Mouse (Mus musculus) adrenal gland, postnatal 4 days (tissue): ENCODE measurements around the gene Slc45a3. TPM values are rescaled to one million over a fixed set of nuclear protein-coding genes. Genes with fewer than 3 reads are reported as not detected.

Source experiments
- DNase-seq, 2 experiments: peaks; one replicate each; pipeline ENCODE4 v3.0.0; 2021 to 2022; ENCODE audit warnings: low spot score in 2 of 2, mixed read lengths in 2 of 2
- long read RNA-seq, 2 experiments: library from polyadenylated mRNA; stranded (forward); transcript quantifications; one replicate each; pipeline ENCODE4 v2.0.0; 2021
- total RNA-seq, 2 experiments: library from RNA; stranded (reverse); gene quantifications; 2 replicates each; pipeline ENCODE4 v1.2.3; 2021

Slc45a3 gene
- 10 to 100 TPM; 11.6 to 15.1 TPM for total RNA-seq
- long read RNA-seq, experiment 1, transcript Slc45a3-202 (5 exons, 3,212 nt) = major isoform, 8 of 17 reads
- long read RNA-seq, experiment 1, partial matches to known transcripts = 0 of 17 reads
- long read RNA-seq, experiment 1, other reads (novel, unspliced or antisense) = 7 of 17 reads
- long read RNA-seq, experiment 2, transcript Slc45a3-202 (5 exons, 3,212 nt) = major isoform, 12 of 22 reads
- long read RNA-seq, experiment 2, partial matches to known transcripts = 5 of 22 reads
- long read RNA-seq, experiment 2, other reads (novel, unspliced or antisense) = 5 of 22 reads

GRCm38 (mm10) chr1:131962606-131963084 lies at the start of gene Slc45a3:
Slc45a3 (plus strand) TSS chr1:131962967.
- peak in 1 of 2 experiments; percentile 36 for DNase-seq

- no peak for DNase-seq
Measured at GRCm38 (mm10) chr1:131917634-131918033, 45.1 kb upstream of the Slc45a3 start.

- DNase-seq = no peak
Measured at GRCm38 (mm10) chr1:131919052-131919451, 43.7 kb upstream of the Slc45a3 start.

GRCm38 (mm10) chr1:131922100-131922499 lies 40.7 kb upstream of the Slc45a3 start:
- DNase-seq = no peak

- no peak for DNase-seq
Measured at GRCm38 (mm10) chr1:131933471-131933870, 29.3 kb upstream of the Slc45a3 start.

- peak in 1 of 2 experiments; percentile 47 for DNase-seq
Measured at GRCm38 (mm10) chr1:131937659-131938305, 25.0 kb upstream of the Slc45a3 start.

- no peak for DNase-seq
Measured at GRCm38 (mm10) chr1:131938811-131939210, 24.0 kb upstream of the Slc45a3 start.

GRCm38 (mm10) chr1:131940711-131941244 lies 22.0 kb upstream of the Slc45a3 start:
- DNase-seq = no peak

- no peak for DNase-seq
Measured at GRCm38 (mm10) chr1:131941501-131941900, 21.3 kb upstream of the Slc45a3 start.

- DNase-seq = no peak
Measured at GRCm38 (mm10) chr1:131942621-131943590, 19.9 kb upstream of the Slc45a3 start.

GRCm38 (mm10) chr1:131945674-131946440 lies 16.9 kb upstream of the Slc45a3 start:
- no peak for DNase-seq

- no peak for DNase-seq
Measured at GRCm38 (mm10) chr1:131946462-131947215, 16.1 kb upstream of the Slc45a3 start.

- DNase-seq = no peak
Measured at GRCm38 (mm10) chr1:131947997-131948525, 14.7 kb upstream of the Slc45a3 start.

GRCm38 (mm10) chr1:131954242-131954865 lies 8.4 kb upstream of the Slc45a3 start:
- DNase-seq = no peak

GRCm38 (mm10) chr1:131955131-131955757 lies 7.5 kb upstream of the Slc45a3 start:
- no peak for DNase-seq

- no peak for DNase-seq
Measured at GRCm38 (mm10) chr1:131957416-131957815, 5.4 kb upstream of the Slc45a3 start.

GRCm38 (mm10) chr1:131961004-131961403 lies 1.8 kb upstream of the Slc45a3 start:
- no peak for DNase-seq
